Mouse (Mus musculus) limb, embryonic 13.5 days (tissue): ENCODE data around the gene Zfp281. TPM values are rescaled to one million over a fixed set of nuclear protein-coding genes. Genes with fewer than 3 reads are reported as not detected.
A peak's percentile ranks its signal among the peaks of the same experiment; 100 is the strongest.

ENCODE experiments used
- ATAC-seq: fragments of 200-750 bp; cut with Nextera tagmentation; 2 replicates; pipeline ENCODE4 v1.8.0; 2017; ENCODE audit warnings: low read depth, moderate number of reproducible peaks, moderate TSS enrichment; ENCODE audit not compliant: low FRiP score
- H3K27ac ChIP-seq: fragments of 300-500 bp; sonication (generic); 2 replicates; pipeline ENCODE4 v1.5.1; 2015; ENCODE audit warnings: inconsistent platforms, mild to moderate bottlenecking, moderate library complexity
- H3K27me3 ChIP-seq: fragments of 300-500 bp; sonication (generic); 2 replicates; pipeline ENCODE4 v1.6.1; 2015; ENCODE audit warnings: mild to moderate bottlenecking, inconsistent platforms
- H3K36me3 ChIP-seq: fragments of 300-500 bp; sonication (generic); 2 replicates; pipeline ENCODE4 v1.6.1; 2015; ENCODE audit warnings: inconsistent platforms, mild to moderate bottlenecking, moderate library complexity
- H3K4me1 ChIP-seq: fragments of 300-500 bp; sonication (generic); 2 replicates; pipeline ENCODE4 v1.6.1; 2015; ENCODE audit warnings: inconsistent platforms
- H3K4me2 ChIP-seq: fragments of 300-500 bp; sonication (generic); replicated peaks from 2 replicates; pipeline ENCODE4 v1.6.1; 2015; ENCODE audit warnings: inconsistent platforms, mild to moderate bottlenecking, moderate library complexity
- H3K4me3 ChIP-seq: fragments of 300-500 bp; sonication (generic); 2 replicates; pipeline ENCODE4 v1.5.1; 2015; ENCODE audit warnings: moderate library complexity, mild to moderate bottlenecking, inconsistent platforms
- H3K9ac ChIP-seq: fragments of 300-500 bp; sonication (generic); 2 replicates; pipeline ENCODE4 v1.6.1; 2015; ENCODE audit warnings: mild to moderate bottlenecking, inconsistent platforms
- H3K9me3 ChIP-seq: fragments of 300-500 bp; sonication (generic); 2 replicates; pipeline ENCODE4 v1.6.1; 2016; ENCODE audit warnings: inconsistent platforms
- WGBS: fragments of 180-500 bp; shearing (Covaris S2); methylation state at CpG from one replicate; pipeline ENCODE4 v1.1.7; 2015; 5-methylcytosine and 5-hydroxymethylcytosine counted together
- polyA plus RNA-seq: library from polyadenylated mRNA; unstranded; fragments of >200 nt; fragmentation: Nextera tagmentation; extraction: Ambion mirVana; gene quantifications from 2 replicates; pipeline ENCODE4 v1.2.1, GENCODE M21; 2015

The Zfp281 gene
- polyA plus RNA-seq, 1 experiment from 2014 or later: 27.3 TPM

GRCm38 (mm10) chr1:136661939-136662563 is 37.4 kb downstream of the Zfp281 start:
- no peaks in the 10 kb centered on the region for H3K36me3 ChIP-seq
- H3K9me3 ChIP-seq: no peaks in the 10 kb centered on the region
- H3K9ac ChIP-seq: no peak overlapping the region
- no peak overlapping the region for H3K4me3 ChIP-seq
- 39% methylated on average over 10 of the region's 10 CpGs for WGBS
- ATAC-seq: no peak
- H3K27me3 ChIP-seq: no peaks in the 10 kb centered on the region
- peaks cover 28% of the 10 kb centered on the region for H3K4me1 ChIP-seq
- peak overlapping the region; percentile 27 for H3K4me2 ChIP-seq
- peak overlapping the region; percentile 55; the same call in 1 of the 2 replicates for H3K27ac ChIP-seq

- Histone ChIP-seq H3K36me3 (no peaks in the 10 kb centered on the region), H3K4me3 (no peak overlapping the region), H3K27me3 (no peaks in the 10 kb centered on the region), H3K9ac (no peak overlapping the region), H3K9me3 (no peaks in the 10 kb centered on the region), H3K27ac (no peak overlapping the region), H3K4me1 (peaks cover 36% of the 10 kb centered on the region), H3K4me2 (no peak overlapping the region)
- no peak for ATAC-seq
- WGBS: 46% methylated on average over 6 of the region's 6 CpGs
These were observed 40.4 kb downstream of the Zfp281 start for GRCm38 (mm10) chr1:136664921-136665582.

GRCm38 (mm10) chr1:136666513-136666912 is 41.8 kb downstream of the Zfp281 start:
- Histone ChIP-seq H3K4me1 (peaks cover 41% of the 10 kb centered on the region), H3K27ac (no peak overlapping the region), H3K27me3 (no peaks in the 10 kb centered on the region), H3K9ac (no peak overlapping the region), H3K36me3 (no peaks in the 10 kb centered on the region), H3K9me3 (no peaks in the 10 kb centered on the region), H3K4me3 (no peak overlapping the region), H3K4me2 (no peak overlapping the region)
- 63% methylated on average over 2 of the region's 2 CpGs for WGBS
- ATAC-seq: no peak

- H3K36me3 ChIP-seq: no peaks in the 10 kb centered on the region
- H3K4me1 ChIP-seq: peaks cover 49% of the 10 kb centered on the region
- no peaks in the 10 kb centered on the region for H3K9me3 ChIP-seq
- H3K9ac ChIP-seq: no peak overlapping the region
- H3K4me3 ChIP-seq: no peak overlapping the region
- H3K4me2 ChIP-seq: peak overlapping the region; percentile 34; the same call in 1 of the 2 replicates
- WGBS: 35% methylated on average over 7 of the region's 7 CpGs
- H3K27ac ChIP-seq: peak overlapping the region; percentile 59; the same call in 1 of the 2 replicates
- H3K27me3 ChIP-seq: no peaks in the 10 kb centered on the region
- no peak for ATAC-seq
These were observed 45.2 kb downstream of the Zfp281 start for GRCm38 (mm10) chr1:136669926-136670325.

GRCm38 (mm10) chr1:136670421-136670820 is 45.7 kb downstream of the Zfp281 start:
- peaks cover 44% of the 10 kb centered on the region for H3K4me1 ChIP-seq
- no peaks in the 10 kb centered on the region for H3K27me3 ChIP-seq
- H3K4me3 ChIP-seq: no peak overlapping the region
- no peaks in the 10 kb centered on the region for H3K36me3 ChIP-seq
- no peaks in the 10 kb centered on the region for H3K9me3 ChIP-seq
- no peak overlapping the region for H3K9ac ChIP-seq
- WGBS: 28% methylated on average over 16 of the region's 16 CpGs
- ATAC-seq: peak; percentile 73; the same call in 1 of the 2 replicates
- H3K27ac ChIP-seq: peak overlapping the region; percentile 59; the same call in 1 of the 2 replicates
- H3K4me2 ChIP-seq: peak overlapping the region; percentile 34

- no peak overlapping the region for H3K9ac ChIP-seq
- WGBS: 87% methylated on average over 12 of the region's 12 CpGs
- ATAC-seq: no peak
- no peak overlapping the region for H3K4me2 ChIP-seq
- H3K4me1 ChIP-seq: peaks cover 46% of the 10 kb centered on the region
- H3K27ac ChIP-seq: no peak overlapping the region
- H3K9me3 ChIP-seq: no peaks in the 10 kb centered on the region
- H3K36me3 ChIP-seq: no peaks in the 10 kb centered on the region
- H3K27me3 ChIP-seq: no peaks in the 10 kb centered on the region
- no peak overlapping the region for H3K4me3 ChIP-seq
These were observed 47.2 kb downstream of the Zfp281 start for GRCm38 (mm10) chr1:136671767-136672434.

- no peak for ATAC-seq
- no peaks in the 10 kb centered on the region for H3K36me3 ChIP-seq
- 82% methylated on average over 6 of the region's 6 CpGs for WGBS
- no peaks in the 10 kb centered on the region for H3K27me3 ChIP-seq
- peaks cover 51% of the 10 kb centered on the region for H3K4me1 ChIP-seq
- H3K27ac ChIP-seq: no peak overlapping the region
- H3K4me2 ChIP-seq: no peak overlapping the region
- no peak overlapping the region for H3K9ac ChIP-seq
- H3K4me3 ChIP-seq: no peak overlapping the region
- no peaks in the 10 kb centered on the region for H3K9me3 ChIP-seq
These were observed 47.9 kb downstream of the Zfp281 start for GRCm38 (mm10) chr1:136672564-136672963.

GRCm38 (mm10) chr1:136673293-136673692 is 48.6 kb downstream of the Zfp281 start:
- Histone ChIP-seq H3K9me3 (no peaks in the 10 kb centered on the region), H3K27me3 (no peaks in the 10 kb centered on the region), H3K27ac (no peak overlapping the region), H3K4me1 (peaks cover 51% of the 10 kb centered on the region), H3K9ac (no peak overlapping the region), H3K4me2 (no peak overlapping the region), H3K4me3 (no peak overlapping the region), H3K36me3 (no peaks in the 10 kb centered on the region)
- WGBS: 55% methylated on average over 4 of the region's 4 CpGs
- no peak for ATAC-seq

GRCm38 (mm10) chr1:136674548-136675455 is 50.1 kb downstream of the Zfp281 start:
- no peaks in the 10 kb centered on the region for H3K9me3 ChIP-seq
- H3K9ac ChIP-seq: no peak overlapping the region
- no peaks in the 10 kb centered on the region for H3K36me3 ChIP-seq
- H3K4me3 ChIP-seq: no peak overlapping the region
- no peak overlapping the region; the same call in 1 of the 2 replicates for H3K4me2 ChIP-seq
- ATAC-seq: 0 out of 2 replicates have a peak, but pooled peaks have one; percentile 18
- H3K4me1 ChIP-seq: peaks cover 46% of the 10 kb centered on the region
- WGBS: 26% methylated on average over 25 of the region's 25 CpGs
- H3K27ac ChIP-seq: no peak overlapping the region
- no peaks in the 10 kb centered on the region for H3K27me3 ChIP-seq

- H3K4me2 ChIP-seq: no peak overlapping the region
- 86% methylated on average over 16 of the region's 16 CpGs for WGBS
- no peak overlapping the region for H3K4me3 ChIP-seq
- no peaks in the 10 kb centered on the region for H3K9me3 ChIP-seq
- no peak overlapping the region for H3K9ac ChIP-seq
- H3K36me3 ChIP-seq: no peaks in the 10 kb centered on the region
- peaks cover 35% of the 10 kb centered on the region for H3K4me1 ChIP-seq
- no peak for ATAC-seq
- H3K27ac ChIP-seq: no peak overlapping the region
- H3K27me3 ChIP-seq: no peaks in the 10 kb centered on the region
These were observed 51.2 kb downstream of the Zfp281 start for GRCm38 (mm10) chr1:136675736-136676444.

GRCm38 (mm10) chr1:136676445-136676755 is 51.7 kb downstream of the Zfp281 start:
- WGBS: 84% methylated on average over 6 of the region's 6 CpGs
- Histone ChIP-seq H3K9me3 (no peaks in the 10 kb centered on the region), H3K36me3 (no peaks in the 10 kb centered on the region), H3K27ac (no peak overlapping the region), H3K4me2 (no peak overlapping the region), H3K4me3 (no peak overlapping the region), H3K27me3 (no peaks in the 10 kb centered on the region), H3K4me1 (peaks cover 30% of the 10 kb centered on the region), H3K9ac (no peak overlapping the region)
- ATAC-seq: no peak
